In genomic region chr7:26800104-26800503, GRCm38 (mm10) we compare ENCODE assay signal across 31 mouse cellular contexts. TPM values are rescaled to one million over a fixed set of nuclear protein-coding genes. Genes with fewer than 3 reads are reported as not detected.
A peak's percentile ranks its signal among the peaks of the same experiment; 100 is the strongest.
DNase-seq lines count a peak whose midpoint lies in the region; ATAC-seq and TF ChIP-seq lines count a peak whose summit lies in the region.
"Had no signal": no experiment of that assay in that cellular context is flagged by ENCODE, and none has a peak within 500 bp of the region (broad histone marks: within the 10 kb centered on the region; RNA-seq: fewer than 3 reads in every experiment).

No protein-coding gene starts in this region.

- no peak for TF ChIP-seq EP300 in MEL (IDR thresholded peaks at IDR 0.05; ENCODE audit: low read depth in 1 of 2, low read length in 2 of 2)

- H3K4me3 ChIP-seq in intestine, postnatal 0 days (ENCODE audit: low read depth, low read length) = no peak overlapping the region
- H3K4me3 ChIP-seq in intestine, embryonic 15.5 days (replicated peaks) = no peak overlapping the region
- H3K4me3 ChIP-seq in MEL (ENCODE audit: control insufficient read depth in 1 of 2, insufficient read depth in 1 of 2, low read depth in 2 of 2, low read length in 2 of 2) = no peak overlapping the region
- H3K4me3 ChIP-seq in lung, adult 2 months (replicated peaks; ENCODE audit: extremely low read depth, low read depth, low read length) = no peak overlapping the region
- H3K4me3 ChIP-seq: limb, embryonic 13.5 days; midbrain, embryonic 15.5 days; neural tube, embryonic 15.5 days; stomach, embryonic 15.5 days had no signal

- 0 out of 2 replicates have a peak, but pooled peaks have one; percentile 36 for ATAC-seq in intestine, postnatal 0 days
- ATAC-seq in intestine, embryonic 15.5 days = no peak
- ATAC-seq in megakaryocyte progenitor cell, adult 5-6 weeks (replicated peaks; ENCODE audit: poor library complexity) = no peak
- ATAC-seq in erythroid progenitor cell, adult 5-6 weeks (replicated peaks; ENCODE audit: low FRiP score, poor library complexity, severe bottlenecking) = no peak
- ATAC-seq: hindbrain, embryonic 16.5 days; lung, postnatal 0 days; midbrain, embryonic 15.5 days had no signal

- DNase-seq in 416B (ENCODE audit: low read depth) (peak; percentile 69), MEL (ENCODE audit: low read depth, low spot score) (peak; percentile 6)
- peak; percentile 28 to 49 for DNase-seq in adrenal gland, postnatal 36 days
- DNase-seq in lung, adult 2 months = no peak
- DNase-seq: cerebellum, adult 11-12 months; cerebellum, postnatal 25 days; embryo, embryonic 11 days; heart, adult 11 months; kidney, adult 11 months; right cerebral cortex, postnatal 25 days; thymus, adult 2 months had no signal

- no peak for TF ChIP-seq CTCF in intestine, postnatal 0 days (IDR thresholded peaks at IDR 0.05; ENCODE audit: low read depth)
- no peak for TF ChIP-seq CTCF in MEL (IDR thresholded peaks at IDR 0.05 in 2 of 3, conservative IDR thresholded peaks at IDR 0.05 in 1 of 3; ENCODE audit: control insufficient read depth in 1 of 3, insufficient read depth in 1 of 3, low read depth in 2 of 3, low read length in 3 of 3, poor library complexity in 1 of 3, severe bottlenecking in 1 of 3)
- no peak for TF ChIP-seq CTCF in lung, adult 2 months (IDR thresholded peaks at IDR 0.05; ENCODE audit: insufficient read depth, low read length)

- H3K27ac ChIP-seq in intestine, postnatal 0 days (ENCODE audit: low read depth, low read length) = no peak overlapping the region
- H3K27ac ChIP-seq in intestine, embryonic 15.5 days = no peak overlapping the region
- no peak overlapping the region for H3K27ac ChIP-seq in MEL (ENCODE audit: control insufficient read depth, low read depth, low read length)
- H3K27ac ChIP-seq: limb, embryonic 13.5 days; liver, embryonic 14.5 days; midbrain, embryonic 15.5 days; neural tube, embryonic 15.5 days; stomach, embryonic 15.5 days had no signal

- no peak overlapping the region for H3K9ac ChIP-seq in intestine, postnatal 0 days (ENCODE audit: low read depth, low read length)
- H3K9ac ChIP-seq in intestine, embryonic 15.5 days = no peak overlapping the region
- H3K9ac ChIP-seq in MEL (ENCODE audit: control insufficient read depth, low read depth, low read length, poor library complexity, severe bottlenecking) = no peak overlapping the region
- H3K9ac ChIP-seq: limb, embryonic 13.5 days; liver, embryonic 14.5 days; midbrain, embryonic 15.5 days; neural tube, embryonic 15.5 days; stomach, embryonic 15.5 days had no signal

- H3K4me1 ChIP-seq in intestine, postnatal 0 days (replicated peaks; ENCODE audit: control insufficient read depth, insufficient read depth, low read length) = no peaks in the 10 kb centered on the region
- no peaks in the 10 kb centered on the region for H3K4me1 ChIP-seq in intestine, embryonic 15.5 days (replicated peaks)
- H3K4me1 ChIP-seq in MEL (ENCODE audit: control insufficient read depth in 1 of 2, insufficient read depth in 2 of 2, low read length in 2 of 2) = no peaks in the 10 kb centered on the region
- H3K4me1 ChIP-seq in lung, adult 2 months (ENCODE audit: control insufficient read depth, insufficient read depth, low read length) = no peaks in the 10 kb centered on the region
- H3K4me1 ChIP-seq: limb, embryonic 13.5 days; midbrain, embryonic 15.5 days; neural tube, embryonic 15.5 days; stomach, embryonic 15.5 days had no signal

- TF ChIP-seq POLR2A in MEL (IDR thresholded peaks at IDR 0.05; ENCODE audit: control insufficient read depth in 1 of 2, insufficient read depth in 1 of 2, low read depth in 1 of 2, low read length in 2 of 2, poor library complexity in 1 of 2) = no peak
- no peak for TF ChIP-seq POLR2A in lung, adult 2 months (IDR thresholded peaks at IDR 0.05; ENCODE audit: borderline replicate concordance, extremely low read depth, low read depth, low read length)

- H3K79me2 ChIP-seq in MEL (ENCODE audit: control insufficient read depth, insufficient read depth, low read length, poor library complexity) = no peaks in the 10 kb centered on the region

- H3K27me3 ChIP-seq in intestine, postnatal 0 days (replicated peaks; ENCODE audit: control insufficient read depth, insufficient read depth, low read length) = no peaks in the 10 kb centered on the region
- H3K27me3 ChIP-seq in intestine, embryonic 15.5 days (replicated peaks) = no peaks in the 10 kb centered on the region
- no peaks in the 10 kb centered on the region for H3K27me3 ChIP-seq in MEL (ENCODE audit: control insufficient read depth in 1 of 2, insufficient read depth in 2 of 2, low read length in 2 of 2)
- H3K27me3 ChIP-seq: limb, embryonic 13.5 days; midbrain, embryonic 15.5 days; neural tube, embryonic 15.5 days; stomach, embryonic 15.5 days had no signal

- no peak for TF ChIP-seq RAD21 in MEL (IDR thresholded peaks at IDR 0.05; ENCODE audit: low read depth, low read length)

- no peaks in the 10 kb centered on the region for H3K9me3 ChIP-seq in intestine, postnatal 0 days (ENCODE audit: control insufficient read depth)
- no peaks in the 10 kb centered on the region for H3K9me3 ChIP-seq in intestine, embryonic 15.5 days
- H3K9me3 ChIP-seq in MEL (replicated peaks; ENCODE audit: insufficient read depth, low read length) = no peaks in the 10 kb centered on the region
- H3K9me3 ChIP-seq: midbrain, embryonic 15.5 days; neural tube, embryonic 15.5 days; stomach, embryonic 15.5 days had no signal

- H3K36me3 ChIP-seq in intestine, postnatal 0 days (ENCODE audit: control insufficient read depth, insufficient read depth) = no peaks in the 10 kb centered on the region
- no peaks in the 10 kb centered on the region for H3K36me3 ChIP-seq in intestine, embryonic 15.5 days
- H3K36me3 ChIP-seq in MEL (ENCODE audit: control insufficient read depth in 1 of 2, insufficient read depth in 2 of 2, low read length in 2 of 2) = no peaks in the 10 kb centered on the region
- H3K36me3 ChIP-seq: limb, embryonic 13.5 days; midbrain, embryonic 15.5 days; neural tube, embryonic 15.5 days; stomach, embryonic 15.5 days had no signal

- no peak overlapping the region for H3K4me2 ChIP-seq in intestine, postnatal 0 days (replicated peaks; ENCODE audit: low read depth)
- H3K4me2 ChIP-seq in intestine, embryonic 15.5 days (replicated peaks) = no peak overlapping the region
- H3K4me2 ChIP-seq: limb, embryonic 13.5 days; midbrain, embryonic 15.5 days; neural tube, embryonic 15.5 days; stomach, embryonic 15.5 days had no signal

TF ChIP-seq in MEL, 35 proteins besides CTCF, POLR2A, EP300 and RAD21:
- TF ChIP-seq ELF1 (IDR thresholded peaks at IDR 0.05; ENCODE audit: low read depth, low read length) = no peak
- no peak for TF ChIP-seq MAX (IDR thresholded peaks at IDR 0.05; ENCODE audit: low read length)
- no peak for TF ChIP-seq ZMIZ1 (IDR thresholded peaks at IDR 0.05; ENCODE audit: low read depth, low read length)
- no peak for TF ChIP-seq USF1 (IDR thresholded peaks at IDR 0.05; ENCODE audit: low read depth, low read length)
- no peak for TF ChIP-seq ETS1 (IDR thresholded peaks at IDR 0.05; ENCODE audit: low read depth, low read length)
- no peak for TF ChIP-seq SMC3 (IDR thresholded peaks at IDR 0.05; ENCODE audit: low read depth, low read length)
- TF ChIP-seq NRF1 (IDR thresholded peaks at IDR 0.05; ENCODE audit: insufficient read depth, low read depth, low read length, poor library complexity, severe bottlenecking) = no peak

RNA-seq across cellular contexts. Expression of gene Cyp2g1, which starts 8.6 kb away (rescaled TPM):
- not detected in 2 replicates for polyA plus RNA-seq in intestine, postnatal 0 days (2015; fragmentation: Nextera tagmentation; extraction: Ambion mirVana)
- polyA plus RNA-seq in intestine, embryonic 15.5 days (2015; fragmentation: Nextera tagmentation; extraction: Ambion mirVana) = not detected in 2 replicates
- not detected in 2 replicates for total RNA-seq in MEL (2012; rRNA removed)
- not detected for polyA plus RNA-seq in MEL (2012; ENCODE audit: insufficient read depth in 1 of 2, insufficient read length in 2 of 2, low read depth in 1 of 2, low replicate concordance in 2 of 2, missing spikeins in 1 of 2)
- total RNA-seq in adrenal gland, postnatal 36 days (2021) = not detected
- total RNA-seq in megakaryocyte progenitor cell, adult 5-6 weeks (2015) = not detected in 2 replicates
- not detected in 2 replicates for total RNA-seq in megakaryocyte progenitor cell, adult 5-6 weeks (2017)
- polyA plus RNA-seq in lung, adult 2 months (2012; rRNA removed) = not detected in 2 replicates
- total RNA-seq in erythroid progenitor cell, adult 5-6 weeks (2015; ENCODE audit: low replicate concordance) = not detected in 2 replicates
- not detected in 2 replicates for total RNA-seq in erythroid progenitor cell, adult 5-6 weeks (2017; ENCODE audit: low replicate concordance)
- total RNA-seq: gastrocnemius, adult 8-10 months; hematopoietic stem cell, adult 5-6 weeks; layer of hippocampus, postnatal 14 days; left cerebral cortex, postnatal 10 days; megakaryocyte-erythroid progenitor cell, adult 5-6 weeks had no signal
- polyA plus RNA-seq: brain, embryonic 14.5 days; heart, embryonic 14.5 days; hindbrain, embryonic 16.5 days; kidney, embryonic 16.5 days; large intestine, adult 2 months; limb, embryonic 13.5 days; liver, embryonic 14.5 days; midbrain, embryonic 15.5 days; neural tube, embryonic 15.5 days; stomach, embryonic 15.5 days had no signal

RNA-seq across cellular contexts. Expression of gene Cyp2a5, which starts 35.0 kb away (rescaled TPM):
- not detected in 2 replicates for polyA plus RNA-seq in intestine, postnatal 0 days (2015; fragmentation: Nextera tagmentation; extraction: Ambion mirVana)
- polyA plus RNA-seq in intestine, embryonic 15.5 days (2015; fragmentation: Nextera tagmentation; extraction: Ambion mirVana) = not detected in 2 replicates
- not detected in 2 replicates for total RNA-seq in MEL (2012; rRNA removed)
- polyA plus RNA-seq in MEL (2012; ENCODE audit: insufficient read depth in 1 of 2, insufficient read length in 2 of 2, low read depth in 1 of 2, low replicate concordance in 2 of 2, missing spikeins in 1 of 2) = not detected
- under 1 TPM in 1 of 2 experiments, not detected in 1; 0.20 TPM for total RNA-seq in adrenal gland, postnatal 36 days (2021)
- total RNA-seq in megakaryocyte progenitor cell, adult 5-6 weeks (2015) = not detected in 2 replicates
- total RNA-seq in megakaryocyte progenitor cell, adult 5-6 weeks (2017) = not detected in 2 replicates
- 28.3 and 52.7 TPM in 2 replicates for polyA plus RNA-seq in lung, adult 2 months (2012; rRNA removed)
- not detected in 2 replicates for total RNA-seq in erythroid progenitor cell, adult 5-6 weeks (2015; ENCODE audit: low replicate concordance)
- not detected in 2 replicates for total RNA-seq in erythroid progenitor cell, adult 5-6 weeks (2017; ENCODE audit: low replicate concordance)
- total RNA-seq: hematopoietic stem cell, adult 5-6 weeks; layer of hippocampus, postnatal 14 days; left cerebral cortex, postnatal 10 days; megakaryocyte-erythroid progenitor cell, adult 5-6 weeks had no signal
- polyA plus RNA-seq: heart, embryonic 14.5 days; kidney, embryonic 16.5 days; large intestine, adult 2 months; limb, embryonic 13.5 days had no signal

RNA-seq across cellular contexts. Expression of gene Cyp2b19, which starts 43.2 kb away (rescaled TPM):
- not detected in 2 replicates for polyA plus RNA-seq in intestine, postnatal 0 days (2015; fragmentation: Nextera tagmentation; extraction: Ambion mirVana)
- polyA plus RNA-seq in intestine, embryonic 15.5 days (2015; fragmentation: Nextera tagmentation; extraction: Ambion mirVana) = not detected in 2 replicates
- not detected in 2 replicates for total RNA-seq in MEL (2012; rRNA removed)
- polyA plus RNA-seq in MEL (2012; ENCODE audit: insufficient read depth in 1 of 2, insufficient read length in 2 of 2, low read depth in 1 of 2, low replicate concordance in 2 of 2, missing spikeins in 1 of 2) = not detected
- total RNA-seq in adrenal gland, postnatal 36 days (2021) = not detected
- total RNA-seq in megakaryocyte progenitor cell, adult 5-6 weeks (2015) = not detected in 2 replicates
- not detected in 2 replicates for total RNA-seq in megakaryocyte progenitor cell, adult 5-6 weeks (2017)
- 0.24 TPM in 1 of 2 replicates, not detected in the other for polyA plus RNA-seq in lung, adult 2 months (2012; rRNA removed)
- not detected in 2 replicates for total RNA-seq in erythroid progenitor cell, adult 5-6 weeks (2015; ENCODE audit: low replicate concordance)
- not detected in 2 replicates for total RNA-seq in erythroid progenitor cell, adult 5-6 weeks (2017; ENCODE audit: low replicate concordance)
- total RNA-seq: gastrocnemius, adult 8-10 months; hematopoietic stem cell, adult 5-6 weeks; layer of hippocampus, postnatal 14 days; left cerebral cortex, postnatal 10 days; megakaryocyte-erythroid progenitor cell, adult 5-6 weeks had no signal
- polyA plus RNA-seq: heart, embryonic 14.5 days; kidney, embryonic 16.5 days; large intestine, adult 2 months; limb, embryonic 13.5 days; liver, embryonic 14.5 days; stomach, embryonic 15.5 days had no signal
